Mouse (Mus musculus) cerebellum, postnatal 36 days (tissue): ENCODE data around the gene Tnrc18.

ENCODE experiments used
- DNase-seq, 2 experiments: peaks; one replicate each; pipeline ENCODE4 v3.0.0; 2021 to 2022; ENCODE audit warnings: mixed read lengths in 2 of 2

Tnrc18 gene

DNA sequence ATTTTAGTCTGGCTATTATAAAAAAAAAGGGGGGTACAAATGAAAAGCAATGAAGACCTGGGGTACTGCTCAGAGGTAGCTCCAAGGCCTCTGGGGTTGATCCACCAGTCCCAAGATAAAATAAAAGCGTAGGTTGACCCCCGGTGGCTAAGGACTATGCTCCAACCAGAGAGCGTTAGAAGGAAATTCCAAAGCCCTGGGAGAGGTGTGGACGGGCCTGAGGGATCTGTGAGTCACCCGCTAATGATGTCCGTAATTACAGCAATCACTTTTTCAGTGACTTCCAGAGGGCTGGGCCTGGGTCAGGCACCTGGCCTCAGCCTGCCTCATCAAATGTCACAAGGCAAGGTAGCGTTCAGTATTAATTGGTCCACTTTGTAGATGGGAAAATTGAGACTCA lies 9.8 kb downstream of the Tnrc18 start:
- DNase-seq = no peak

DNA sequence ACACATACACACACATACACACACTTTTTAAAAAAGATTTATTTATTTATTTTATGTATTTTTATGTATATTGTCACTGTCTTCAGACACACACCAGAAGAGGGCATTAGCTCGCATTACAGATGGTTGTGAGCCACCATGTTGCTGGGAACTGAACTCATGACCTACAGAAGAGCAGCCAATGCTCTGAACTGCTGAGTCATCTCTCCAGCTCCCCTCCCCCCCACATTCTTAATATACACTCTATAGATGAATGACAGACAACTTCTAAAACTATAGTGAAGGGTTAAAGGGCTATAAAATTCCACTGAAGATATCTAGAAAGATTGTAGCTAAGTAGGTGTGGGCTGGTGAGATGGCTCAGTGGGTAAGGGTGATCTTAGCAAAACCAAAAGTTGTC lies 13.7 kb downstream of the Tnrc18 start:
- DNase-seq = no peak

GRCm38 (mm10) chr5:142802884-142803283 lies 14.6 kb downstream of the Tnrc18 start:
- no peak for DNase-seq

DNA sequence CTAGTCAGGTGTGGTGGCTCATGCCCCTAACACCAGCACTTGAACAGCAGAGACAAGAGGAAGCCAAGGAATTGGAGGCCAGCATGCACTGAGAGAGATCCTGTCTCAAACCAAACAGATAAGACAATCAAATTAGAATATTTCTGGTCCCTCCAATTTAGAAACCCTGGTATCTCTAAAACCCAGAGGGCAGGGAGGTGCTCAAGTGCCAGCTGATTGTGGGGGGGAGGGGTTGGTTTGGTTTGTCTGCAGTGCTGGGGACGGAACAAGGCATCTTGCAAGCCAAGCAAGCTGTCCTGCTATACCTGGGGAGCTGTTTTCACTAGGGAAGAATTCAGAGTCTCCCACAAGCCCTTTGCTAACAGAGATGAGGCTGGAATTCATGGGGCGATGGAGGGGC lies 15.5 kb downstream of the Tnrc18 start:
- no peak for DNase-seq

DNA sequence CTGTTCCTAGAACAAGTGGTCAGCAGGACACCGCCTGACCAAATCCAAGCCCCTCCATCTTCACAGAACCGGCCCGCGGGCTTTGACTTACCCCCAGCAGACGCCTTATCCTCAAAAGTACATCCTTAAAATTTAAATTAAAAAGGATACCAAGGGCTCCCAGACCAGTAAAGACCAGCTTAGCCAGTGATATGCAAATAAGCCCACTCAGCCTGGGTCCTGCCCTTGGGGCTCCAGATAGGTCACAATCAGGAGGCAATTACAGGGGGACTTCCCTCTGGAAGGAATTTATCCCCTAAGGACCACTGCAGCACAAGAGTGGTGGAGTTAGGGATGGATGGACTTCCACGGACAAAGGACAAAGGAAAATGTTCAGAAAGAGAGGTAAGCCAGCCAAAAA lies 16.8 kb downstream of the Tnrc18 start:
- no peak for DNase-seq

- no peak for DNase-seq
These were observed 17.3 kb downstream of the Tnrc18 start for GRCm38 (mm10) chr5:142800198-142800597.

GRCm38 (mm10) chr5:142799259-142799658 lies 18.2 kb downstream of the Tnrc18 start:
- no peak for DNase-seq

DNA sequence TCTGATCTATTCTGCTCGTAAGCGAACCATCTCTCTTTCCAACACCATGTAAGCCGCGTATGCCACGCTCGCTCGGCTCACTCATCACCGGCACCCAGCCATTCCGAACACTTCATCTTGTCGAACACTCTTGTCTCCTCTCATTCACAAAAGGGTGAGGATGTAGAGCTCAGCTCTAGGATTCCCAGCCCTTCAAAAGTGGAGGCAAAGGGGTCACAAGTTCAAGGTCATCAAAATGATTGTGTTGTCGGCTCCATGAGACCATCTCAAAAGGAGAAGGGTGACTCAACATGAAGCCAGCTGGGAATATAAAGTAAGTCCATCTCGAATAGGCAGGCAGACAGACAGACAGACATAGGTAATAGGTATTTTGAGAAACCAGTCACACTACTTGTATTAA lies 19.3 kb downstream of the Tnrc18 start:
- no peak for DNase-seq

DNA sequence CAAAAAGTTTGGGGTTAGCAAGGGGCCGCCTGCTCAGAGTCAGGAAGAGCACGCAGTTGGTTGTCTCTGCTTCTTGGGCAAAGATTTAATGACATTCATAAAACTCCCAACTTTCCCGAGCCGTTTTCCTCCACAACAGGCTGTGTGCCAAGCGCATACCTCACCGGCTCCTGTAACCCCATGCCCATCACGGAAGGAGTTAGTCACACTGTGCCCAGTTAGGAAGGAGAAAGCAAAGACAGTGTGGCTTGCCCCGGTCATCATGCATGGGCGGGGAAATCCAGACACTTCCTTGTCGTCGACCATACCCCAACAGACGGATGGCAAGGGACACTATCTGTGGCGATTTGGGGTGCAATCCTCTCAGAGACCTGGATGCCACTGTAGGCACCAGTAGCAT lies 19.8 kb downstream of the Tnrc18 start:
- DNase-seq = no peak

GRCm38 (mm10) chr5:142796921-142797320 lies 20.5 kb downstream of the Tnrc18 start:
- no peak for DNase-seq

GRCm38 (mm10) chr5:142794582-142794981 lies 22.9 kb downstream of the Tnrc18 start:
- DNase-seq = no peak

- DNase-seq = no peak
These were observed 23.3 kb downstream of the Tnrc18 start for GRCm38 (mm10) chr5:142794161-142794560.

GRCm38 (mm10) chr5:142792594-142792993 lies 24.9 kb downstream of the Tnrc18 start:
- no peak for DNase-seq

DNA sequence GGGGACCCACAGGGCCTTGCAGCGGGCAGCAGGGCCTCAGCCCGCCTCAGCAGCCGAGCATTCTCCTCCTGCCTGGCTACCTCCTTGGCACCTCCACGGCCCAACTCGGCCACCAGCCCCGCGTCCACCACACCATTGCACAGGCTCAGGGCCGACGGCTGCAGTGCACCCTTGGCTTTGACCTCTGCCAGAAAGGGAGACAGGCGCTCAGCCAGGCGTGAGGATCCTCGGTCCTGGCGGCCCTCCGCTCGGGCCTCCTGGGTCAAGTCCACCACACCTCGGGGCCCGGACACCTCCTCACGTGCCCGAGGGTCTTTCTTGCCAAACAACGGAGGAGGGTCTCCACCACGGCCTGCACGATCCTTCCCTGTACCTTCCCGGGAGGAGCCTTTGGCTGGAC lies 29.2 kb downstream of the Tnrc18 start:
- peak in 1 of 2 experiments; percentile 27 for DNase-seq

- DNase-seq = peak; percentile 66 to 71
These were observed 30.1 kb downstream of the Tnrc18 start for GRCm38 (mm10) chr5:142787304-142787905.

DNA sequence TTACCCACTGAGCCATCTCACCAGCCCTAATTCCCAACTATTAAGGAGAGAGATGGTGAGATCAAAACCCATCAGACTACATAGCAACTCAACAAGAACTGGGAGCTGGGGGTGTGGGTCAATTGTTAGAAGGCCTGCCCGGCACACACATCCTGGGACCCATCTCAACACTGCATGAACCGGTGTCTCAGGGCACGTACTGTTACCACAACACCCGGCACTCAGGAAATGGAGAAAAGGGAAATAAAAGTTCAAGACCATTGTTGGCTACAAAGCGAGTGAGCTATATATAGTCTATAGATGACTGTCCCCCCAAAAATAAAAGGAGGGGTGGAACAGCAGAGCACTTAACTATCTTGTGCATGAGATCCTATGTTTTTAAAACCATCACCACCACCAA lies 30.8 kb downstream of the Tnrc18 start:
- DNase-seq = no peak

DNA sequence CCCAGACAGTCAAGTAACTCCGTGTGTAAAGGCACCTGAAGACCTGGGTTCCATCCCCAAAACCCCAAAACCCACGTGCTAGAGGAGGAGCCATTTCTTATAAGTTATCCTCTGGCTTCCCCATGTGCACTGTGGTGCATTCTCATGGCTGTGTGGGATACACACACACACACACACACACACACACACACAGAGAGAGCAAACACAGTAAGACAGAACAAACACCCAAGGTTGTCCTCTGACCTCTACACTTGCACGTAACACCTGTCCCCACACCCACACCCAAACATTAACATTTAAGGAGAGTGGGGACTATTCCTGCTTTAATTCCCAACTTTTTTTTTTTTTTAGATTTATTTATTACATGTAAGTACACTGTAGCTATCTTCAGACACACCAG lies 31.2 kb downstream of the Tnrc18 start:
- DNase-seq = no peak

DNA sequence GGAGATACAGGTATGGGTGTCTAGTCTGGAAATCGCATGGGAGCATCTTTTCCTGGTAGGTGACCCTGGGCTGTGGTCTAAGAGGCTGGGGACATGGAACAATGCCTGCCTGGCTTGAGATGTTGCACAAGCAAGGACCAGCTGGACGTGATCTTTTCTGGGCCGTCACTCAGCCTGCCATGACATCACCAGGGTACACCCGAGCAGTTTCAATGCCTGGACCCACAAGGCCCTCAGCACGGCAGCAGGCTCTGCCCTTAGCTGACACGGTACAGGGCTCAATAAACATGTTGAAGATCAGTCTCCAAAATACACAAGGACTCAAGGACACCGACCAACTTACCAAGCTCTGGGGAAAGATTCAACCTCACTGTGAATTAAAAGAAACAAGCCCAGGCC lies 34.3 kb downstream of the Tnrc18 start:
- DNase-seq = no peak

GRCm38 (mm10) chr5:142782459-142783141 lies 34.9 kb downstream of the Tnrc18 start:
- no peak for DNase-seq

DNA sequence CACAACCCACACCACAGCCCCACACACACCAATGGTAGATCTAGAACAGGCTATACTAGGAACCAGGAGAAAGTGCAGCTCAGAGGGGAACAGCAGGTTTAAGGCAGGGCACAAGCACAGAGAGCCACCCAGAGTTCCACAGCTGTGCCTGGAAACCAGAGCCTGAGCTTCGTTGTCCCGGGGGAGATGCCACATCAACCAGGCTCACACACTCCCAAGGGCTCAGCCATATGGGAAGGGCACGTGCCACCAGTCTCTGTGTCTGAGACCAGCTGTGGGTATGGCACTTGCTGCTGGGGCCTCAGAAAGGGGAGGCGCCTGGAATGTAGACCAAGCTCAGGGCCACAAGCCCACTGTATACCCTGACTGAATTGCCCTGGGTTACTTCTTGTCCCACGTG lies 36.9 kb downstream of the Tnrc18 start:
- no peak for DNase-seq

GRCm38 (mm10) chr5:142778871-142779270 lies 38.6 kb downstream of the Tnrc18 start:
- no peak for DNase-seq

GRCm38 (mm10) chr5:142778135-142778534 lies 39.3 kb downstream of the Tnrc18 start:
- no peak for DNase-seq

GRCm38 (mm10) chr5:142776080-142776479 lies 41.4 kb downstream of the Tnrc18 start:
- DNase-seq = no peak

DNA sequence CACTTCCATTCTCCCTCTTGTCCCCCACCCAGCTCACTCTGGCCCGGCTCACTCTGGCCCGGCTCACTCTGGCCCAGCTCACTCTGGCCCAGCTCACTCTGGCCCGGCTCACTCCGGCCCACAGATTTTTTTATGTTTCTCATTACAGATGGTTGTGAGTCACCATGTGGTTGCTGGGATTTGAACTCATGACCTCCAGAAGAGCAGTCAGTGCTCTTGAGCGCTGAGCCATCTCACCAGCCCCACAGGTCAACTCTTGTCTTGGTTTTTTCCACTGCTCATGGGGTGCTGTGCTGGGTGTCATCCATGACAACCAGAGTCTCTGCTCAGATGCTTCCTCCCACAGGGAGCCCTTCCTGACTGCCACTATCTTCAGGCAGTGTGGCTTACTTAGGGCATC lies 42.7 kb downstream of the Tnrc18 start:
- no peak for DNase-seq

DNA sequence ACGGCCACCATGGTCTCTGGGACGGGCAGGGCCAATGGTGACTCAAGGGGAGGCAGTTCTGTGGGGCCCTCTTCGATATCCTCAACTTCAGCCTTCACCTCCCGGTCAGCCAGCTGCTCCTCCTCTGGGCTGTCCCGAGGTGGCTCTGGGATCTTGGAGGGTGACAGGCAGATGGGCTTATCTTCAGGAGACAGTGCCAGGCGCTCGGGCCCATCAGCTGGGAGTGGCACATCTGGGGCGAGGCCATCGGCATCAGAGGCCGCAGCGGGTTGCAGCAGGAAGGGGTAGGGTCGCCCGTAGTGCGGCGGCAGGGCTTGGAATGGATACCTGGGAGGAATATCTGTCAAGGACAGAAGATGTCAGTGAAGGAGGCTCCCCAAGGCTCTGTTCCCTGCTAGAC lies 45.5 kb downstream of the Tnrc18 start:
- no peak for DNase-seq
